Mouse (Mus musculus) hindbrain, embryonic 12.5 days (tissue): ENCODE data around the gene Fcho2. TPM values are rescaled to one million over a fixed set of nuclear protein-coding genes. Genes with fewer than 3 reads are reported as not detected.
"Not testable (repeated sequence)": the region's sequence is repeated elsewhere in the genome, so short reads cannot be mapped to it uniquely, and the experiment has no call there.

ENCODE experiments used
- ATAC-seq: fragments of 200-750 bp; cut with Nextera tagmentation; 2 replicates; pipeline ENCODE4 v1.8.0; 2017; ENCODE audit warnings: moderate TSS enrichment; ENCODE audit not compliant: low FRiP score
- H3K27ac ChIP-seq: fragments of 300-500 bp; sonication (generic); 2 replicates; pipeline ENCODE4 v1.5.1; 2016; ENCODE audit warnings: mild to moderate bottlenecking
- H3K27me3 ChIP-seq: fragments of 300-500 bp; sonication (generic); 2 replicates; pipeline ENCODE4 v1.6.1; 2016; ENCODE audit warnings: mild to moderate bottlenecking
- H3K36me3 ChIP-seq: fragments of 300-500 bp; sonication (generic); 2 replicates; pipeline ENCODE4 v1.6.1; 2016; ENCODE audit warnings: mild to moderate bottlenecking
- H3K4me1 ChIP-seq: fragments of 300-500 bp; sonication (generic); 2 replicates; pipeline ENCODE4 v1.6.1; 2016
- H3K4me2 ChIP-seq: fragments of 300-500 bp; sonication (generic); replicated peaks from 2 replicates; pipeline ENCODE4 v1.6.1; 2016; ENCODE audit warnings: mild to moderate bottlenecking
- H3K4me3 ChIP-seq: fragments of 300-500 bp; sonication (generic); 2 replicates; pipeline ENCODE4 v1.5.1; 2016; ENCODE audit warnings: mild to moderate bottlenecking
- H3K9ac ChIP-seq: fragments of 300-500 bp; sonication (generic); 2 replicates; pipeline ENCODE4 v1.6.1; 2016; ENCODE audit warnings: mild to moderate bottlenecking, moderate library complexity
- H3K9me3 ChIP-seq: fragments of 300-500 bp; sonication (generic); replicated peaks from 2 replicates; pipeline ENCODE4 v1.6.1; 2016; ENCODE audit warnings: mild to moderate bottlenecking
- WGBS: fragments of 180-500 bp; shearing (Covaris S2); methylation state at CpG from one replicate; pipeline ENCODE4 v1.1.7; 2016; 5-methylcytosine and 5-hydroxymethylcytosine counted together
- polyA plus RNA-seq: library from polyadenylated mRNA; unstranded; fragments of >200 nt; fragmentation: Nextera tagmentation; extraction: Ambion mirVana; gene quantifications from 2 replicates; pipeline ENCODE4 v1.2.1, GENCODE M21; 2016

Gene Fcho2
- polyA plus RNA-seq, 1 experiment from 2014 or later: 48.3 TPM

GRCm38 (mm10) chr13:98817766-98818165 lies 2.5 kb upstream of the Fcho2 start:
- no peak for ATAC-seq
- no peaks in the 10 kb centered on the region for H3K27me3 ChIP-seq
- WGBS: 59% methylated on average over 4 of the region's 4 CpGs

GRCm38 (mm10) chr13:98816981-98817660 lies 1.9 kb upstream of the Fcho2 start:
- not testable (repeated sequence) for ATAC-seq, H3K9me3 ChIP-seq, H3K27me3 ChIP-seq, H3K4me2 ChIP-seq, H3K9ac ChIP-seq, H3K4me3 ChIP-seq, H3K4me1 ChIP-seq, H3K36me3 ChIP-seq, H3K27ac ChIP-seq
- WGBS: 89% methylated on average over 4 of the region's 4 CpGs

More at GRCm38 (mm10) chr13:98817766-98818165, 2.5 kb upstream of the Fcho2 start:
- Histone ChIP-seq H3K4me2 (no peak overlapping the region), H3K4me3 (no peak overlapping the region), H3K36me3 (no peaks in the 10 kb centered on the region), H3K27ac (no peak overlapping the region), H3K9ac (no peak overlapping the region), H3K4me1 (peaks cover 6% of the 10 kb centered on the region), H3K9me3 (no peaks in the 10 kb centered on the region)

- Histone ChIP-seq H3K36me3 (no peaks in the 10 kb centered on the region), H3K27ac (no peak overlapping the region), H3K9me3 (no peaks in the 10 kb centered on the region), H3K27me3 (no peaks in the 10 kb centered on the region), H3K4me2 (no peak overlapping the region), H3K4me3 (no peak overlapping the region), H3K9ac (no peak overlapping the region), H3K4me1 (peaks cover 9% of the 10 kb centered on the region)
- 89% methylated on average over 9 of the region's 9 CpGs for WGBS
- no peak for ATAC-seq
These were observed 1.3 kb upstream of the Fcho2 start for GRCm38 (mm10) chr13:98816571-98816970.

- ATAC-seq: peak; percentile 74
- peak overlapping the region; percentile 64 for H3K4me2 ChIP-seq
- no peaks in the 10 kb centered on the region for H3K27me3 ChIP-seq
- 1% methylated on average over 67 of the region's 81 CpGs for WGBS
- peak overlapping the region; percentile 97 for H3K9ac ChIP-seq
- peak overlapping the region; percentile 95 for H3K4me3 ChIP-seq
- no peaks in the 10 kb centered on the region for H3K36me3 ChIP-seq
- peaks cover 7% of the 10 kb centered on the region for H3K4me1 ChIP-seq
- no peaks in the 10 kb centered on the region for H3K9me3 ChIP-seq
- peak overlapping the region; percentile 97 for H3K27ac ChIP-seq
These were observed 791 bp downstream of the Fcho2 start for GRCm38 (mm10) chr13:98814275-98815040.

GRCm38 (mm10) chr13:98813596-98814274 lies 1.5 kb downstream of the Fcho2 start:
- Histone ChIP-seq H3K4me3 (peak overlapping the region; percentile 95), H3K9ac (peak overlapping the region; percentile 97), H3K27me3 (no peaks in the 10 kb centered on the region), H3K4me1 (peaks cover 6% of the 10 kb centered on the region), H3K4me2 (peak overlapping the region; percentile 64), H3K9me3 (no peaks in the 10 kb centered on the region), H3K36me3 (no peaks in the 10 kb centered on the region), H3K27ac (peak overlapping the region; percentile 97; the same call in 1 of the 2 replicates)
- 29% methylated on average over 12 of the region's 12 CpGs for WGBS
- no peak for ATAC-seq

GRCm38 (mm10) chr13:98813167-98813566 lies 2.1 kb downstream of the Fcho2 start:
- H3K4me1 ChIP-seq: peaks cover 6% of the 10 kb centered on the region
- H3K36me3 ChIP-seq: no peaks in the 10 kb centered on the region
- H3K9me3 ChIP-seq: no peaks in the 10 kb centered on the region
- no peak overlapping the region for H3K27ac ChIP-seq
- H3K9ac ChIP-seq: no peak overlapping the region
- WGBS: 81% methylated on average over 2 of the region's 2 CpGs
- peak overlapping the region; percentile 64 for H3K4me2 ChIP-seq
- H3K4me3 ChIP-seq: 0 out of 2 replicates have a peak overlapping the region, but pooled peaks have one; percentile 95
- no peak for ATAC-seq
- H3K27me3 ChIP-seq: no peaks in the 10 kb centered on the region

GRCm38 (mm10) chr13:98812285-98812684 lies 3.0 kb downstream of the Fcho2 start:
- no peak overlapping the region for H3K9ac ChIP-seq
- H3K27ac ChIP-seq: no peak overlapping the region
- H3K36me3 ChIP-seq: no peaks in the 10 kb centered on the region
- H3K4me3 ChIP-seq: no peak overlapping the region
- no peak for ATAC-seq
- H3K4me2 ChIP-seq: no peak overlapping the region
- WGBS: 75% methylated on average over 4 of the region's 4 CpGs
- H3K9me3 ChIP-seq: no peaks in the 10 kb centered on the region
- no peaks in the 10 kb centered on the region for H3K27me3 ChIP-seq
- H3K4me1 ChIP-seq: peaks cover 6% of the 10 kb centered on the region

GRCm38 (mm10) chr13:98810143-98810542 lies 5.1 kb downstream of the Fcho2 start:
- ATAC-seq: no peak
- H3K9me3 ChIP-seq: no peaks in the 10 kb centered on the region
- peaks cover under 1% of the 10 kb centered on the region; the same call in 1 of the 2 replicates for H3K36me3 ChIP-seq
- H3K27ac ChIP-seq: no peak overlapping the region
- H3K27me3 ChIP-seq: no peaks in the 10 kb centered on the region
- H3K4me2 ChIP-seq: no peak overlapping the region
- no peak overlapping the region for H3K9ac ChIP-seq
- 74% methylated on average over 6 of the region's 6 CpGs for WGBS
- H3K4me1 ChIP-seq: peaks cover 6% of the 10 kb centered on the region
- H3K4me3 ChIP-seq: no peak overlapping the region

- no peak overlapping the region for H3K4me2 ChIP-seq
- peaks cover 6% of the 10 kb centered on the region for H3K4me1 ChIP-seq
- WGBS: 96% methylated on average over 1 of the region's 1 CpGs
- ATAC-seq: no peak
- H3K9ac ChIP-seq: no peak overlapping the region
- no peak overlapping the region for H3K4me3 ChIP-seq
- peaks cover 3% of the 10 kb centered on the region; the same call in 1 of the 2 replicates for H3K36me3 ChIP-seq
- H3K9me3 ChIP-seq: no peaks in the 10 kb centered on the region
- H3K27ac ChIP-seq: no peak overlapping the region
- no peaks in the 10 kb centered on the region for H3K27me3 ChIP-seq
These were observed 6.2 kb downstream of the Fcho2 start for GRCm38 (mm10) chr13:98809087-98809486.

GRCm38 (mm10) chr13:98804480-98804879 lies 10.8 kb downstream of the Fcho2 start:
- H3K36me3 ChIP-seq: peaks cover 31% of the 10 kb centered on the region
- H3K9me3 ChIP-seq: peaks cover 10% of the 10 kb centered on the region; the same call in 1 of the 2 replicates
- no peak overlapping the region for H3K4me3 ChIP-seq
- H3K9ac ChIP-seq: no peak overlapping the region
- 97% methylated on average over 1 of the region's 1 CpGs for WGBS
- no peak overlapping the region for H3K4me2 ChIP-seq
- no peaks in the 10 kb centered on the region for H3K4me1 ChIP-seq
- no peak overlapping the region for H3K27ac ChIP-seq
- no peak for ATAC-seq
- no peaks in the 10 kb centered on the region for H3K27me3 ChIP-seq

- Histone ChIP-seq H3K4me1 (no peaks in the 10 kb centered on the region), H3K36me3 (peaks cover 37% of the 10 kb centered on the region), H3K4me2 (no peak overlapping the region), H3K27me3 (no peaks in the 10 kb centered on the region), H3K27ac (no peak overlapping the region), H3K9me3 (peaks cover 10% of the 10 kb centered on the region; the same call in 1 of the 2 replicates), H3K4me3 (no peak overlapping the region), H3K9ac (no peak overlapping the region)
- no peak for ATAC-seq
- WGBS: 83% methylated on average over 4 of the region's 4 CpGs
These were observed 11.6 kb downstream of the Fcho2 start for GRCm38 (mm10) chr13:98803699-98804098.

- ATAC-seq: no peak
- Histone ChIP-seq H3K4me3 (no peak overlapping the region), H3K9ac (no peak overlapping the region), H3K27ac (no peak overlapping the region), H3K9me3 (peaks cover 10% of the 10 kb centered on the region; the same call in 1 of the 2 replicates), H3K4me1 (no peaks in the 10 kb centered on the region), H3K36me3 (peaks cover 37% of the 10 kb centered on the region), H3K27me3 (no peaks in the 10 kb centered on the region), H3K4me2 (no peak overlapping the region)
- WGBS: 92% methylated on average over 3 of the region's 3 CpGs
These were observed 12.3 kb downstream of the Fcho2 start for GRCm38 (mm10) chr13:98802957-98803356.
